Mouse (Mus musculus) splenic B cell, adult 2 months (primary cell): ENCODE measurements around the gene Snn.
"Not testable (repeated sequence)": the region's sequence is repeated elsewhere in the genome, so short reads cannot be mapped to it uniquely, and the experiment has no call there.

Experiments used
- DNase-seq: peaks from one replicate; pipeline ENCODE4 v3.0.0-alpha.2; 2011; ENCODE audit warnings: low read depth, low spot score
- H3K27me3 ChIP-seq: 2 replicates; pipeline ENCODE4 v1.6.1; 2012; ENCODE audit warnings: mild to moderate bottlenecking, low read length, moderate library complexity, mixed read lengths; ENCODE audit not compliant: control insufficient read depth, poor library complexity, insufficient read depth, severe bottlenecking
- H3K36me3 ChIP-seq: 2 replicates; pipeline ENCODE4 v1.6.1; 2012; ENCODE audit warnings: mild to moderate bottlenecking, low read length, moderate library complexity, mixed read lengths; ENCODE audit not compliant: control insufficient read depth, poor library complexity, insufficient read depth, severe bottlenecking

Gene Snn

GRCm38 (mm10) chr16:11060645-11061044 lies at the start of gene Snn:
Gene Snn, plus strand, starts transcription at chr16:11060945.
- H3K36me3 ChIP-seq = peaks cover 3% of the 10 kb centered on the region
- H3K27me3 ChIP-seq = no peaks in the 10 kb centered on the region
- no peak for DNase-seq

- no peaks in the 10 kb centered on the region for H3K36me3 ChIP-seq
- no peaks in the 10 kb centered on the region for H3K27me3 ChIP-seq
- DNase-seq = no peak
Observed at GRCm38 (mm10) chr16:11011206-11011605, 49.5 kb upstream of the Snn start.

GRCm38 (mm10) chr16:11011939-11012338 lies 48.8 kb upstream of the Snn start:
- Histone ChIP-seq H3K27me3 (no peaks in the 10 kb centered on the region), H3K36me3 (no peaks in the 10 kb centered on the region)
- no peak for DNase-seq

GRCm38 (mm10) chr16:11012571-11013463 lies 47.9 kb upstream of the Snn start:
- Histone ChIP-seq H3K36me3 (no peaks in the 10 kb centered on the region), H3K27me3 (no peaks in the 10 kb centered on the region)
- DNase-seq = peak; percentile 69

- H3K36me3 ChIP-seq, H3K27me3 ChIP-seq, DNase-seq: not testable (repeated sequence)
Observed at GRCm38 (mm10) chr16:11013464-11014147, 47.1 kb upstream of the Snn start.

- no peak for DNase-seq
- H3K36me3 ChIP-seq = no peaks in the 10 kb centered on the region
Observed at GRCm38 (mm10) chr16:11014407-11014806, 46.3 kb upstream of the Snn start.

GRCm38 (mm10) chr16:11016353-11016752 lies 44.4 kb upstream of the Snn start:
- Histone ChIP-seq H3K27me3 (no peaks in the 10 kb centered on the region), H3K36me3 (no peaks in the 10 kb centered on the region)
- no peak for DNase-seq

More at GRCm38 (mm10) chr16:11014407-11014806, 46.3 kb upstream of the Snn start:
- no peaks in the 10 kb centered on the region for H3K27me3 ChIP-seq

- H3K36me3 ChIP-seq = no peaks in the 10 kb centered on the region
- DNase-seq = no peak
- H3K27me3 ChIP-seq = no peaks in the 10 kb centered on the region
Observed at GRCm38 (mm10) chr16:11017807-11018595, 42.7 kb upstream of the Snn start.

GRCm38 (mm10) chr16:11021403-11022112 lies 39.2 kb upstream of the Snn start:
- Histone ChIP-seq H3K36me3 (no peaks in the 10 kb centered on the region), H3K27me3 (no peaks in the 10 kb centered on the region)
- no peak for DNase-seq

- H3K27me3 ChIP-seq = no peaks in the 10 kb centered on the region
- H3K36me3 ChIP-seq = no peaks in the 10 kb centered on the region
- DNase-seq = no peak
Observed at GRCm38 (mm10) chr16:11022113-11022489, 38.6 kb upstream of the Snn start.

- no peak for DNase-seq
- Histone ChIP-seq H3K36me3 (no peaks in the 10 kb centered on the region), H3K27me3 (no peaks in the 10 kb centered on the region)
Observed at GRCm38 (mm10) chr16:11023618-11024017, 37.1 kb upstream of the Snn start.

GRCm38 (mm10) chr16:11024841-11025240 lies 35.9 kb upstream of the Snn start:
- no peaks in the 10 kb centered on the region for H3K27me3 ChIP-seq

GRCm38 (mm10) chr16:11028206-11028605 lies 32.5 kb upstream of the Snn start:
- DNase-seq = no peak

More at GRCm38 (mm10) chr16:11024841-11025240, 35.9 kb upstream of the Snn start:
- DNase-seq = no peak
- no peaks in the 10 kb centered on the region for H3K36me3 ChIP-seq

GRCm38 (mm10) chr16:11030844-11031243 lies 29.9 kb upstream of the Snn start:
- no peaks in the 10 kb centered on the region for H3K36me3 ChIP-seq
- no peaks in the 10 kb centered on the region for H3K27me3 ChIP-seq
- DNase-seq = no peak

More at GRCm38 (mm10) chr16:11028206-11028605, 32.5 kb upstream of the Snn start:
- Histone ChIP-seq H3K36me3 (no peaks in the 10 kb centered on the region), H3K27me3 (no peaks in the 10 kb centered on the region)
